Mouse (Mus musculus): ENCODE results near the gene Gm15080. TPM values are rescaled to one million over a fixed set of nuclear protein-coding genes. Genes with fewer than 3 reads are reported as not detected.
"Not testable (repeated sequence)": the region's sequence is repeated elsewhere in the genome, so short reads cannot be mapped to it uniquely, and the experiment has no call there.

Gm15080 gene
- not detected for total RNA-seq (2022)

- not testable (repeated sequence) for DNase-seq (ENCODE audit: low spot score in 2 of 2)
Observed at GRCm38 (mm10) chrX:147992693-147993092, at the start of gene Gm15080. TSS of gene Gm15080 (plus strand) at chrX:147992993.

Other genes starting within 250 kb of the Gm15080 start
- gene Gm15128, start 227.0 kb upstream of the Gm15080 start, total RNA-seq (2022): not detected
- gene Gm15107, start 187.7 kb downstream of the Gm15080 start, total RNA-seq (2022): not detected

Measured in layer of hippocampus, adult 8-10 months (tissue).